Mouse (Mus musculus): Measurements from ENCODE around the gene Utp14b.

DNA sequence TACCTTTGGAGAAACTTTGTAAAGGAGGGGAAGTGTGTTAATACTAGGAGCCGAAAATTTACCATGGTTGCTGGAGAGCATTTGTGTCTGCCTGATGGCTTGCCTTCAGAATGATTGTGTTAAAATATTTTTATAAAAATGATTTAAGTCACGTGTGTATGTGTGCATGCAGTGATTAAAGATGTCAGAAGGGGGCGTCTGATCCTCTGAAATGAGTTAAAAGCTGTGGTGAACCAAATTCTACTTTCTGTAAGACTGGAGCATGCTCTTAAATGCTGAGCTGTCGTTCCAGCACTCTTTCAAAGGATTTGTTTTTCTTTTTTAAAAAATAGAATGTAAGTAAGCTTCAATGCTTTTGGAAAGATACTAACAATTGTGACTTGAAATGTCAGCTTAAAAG is 49.4 kb downstream of the Utp14b start:
- TF ChIP-seq TAL1 (IDR thresholded peaks at IDR 0.05; ENCODE audit: low read length) (no peak), GATA1 (IDR thresholded peaks at IDR 0.05; ENCODE audit: low read length) (no peak)

Data from erythroblast, embryonic 14.5 days (primary cell).